Mouse (Mus musculus): ENCODE data around the gene Slc25a31.

The Slc25a31 gene

DNA sequence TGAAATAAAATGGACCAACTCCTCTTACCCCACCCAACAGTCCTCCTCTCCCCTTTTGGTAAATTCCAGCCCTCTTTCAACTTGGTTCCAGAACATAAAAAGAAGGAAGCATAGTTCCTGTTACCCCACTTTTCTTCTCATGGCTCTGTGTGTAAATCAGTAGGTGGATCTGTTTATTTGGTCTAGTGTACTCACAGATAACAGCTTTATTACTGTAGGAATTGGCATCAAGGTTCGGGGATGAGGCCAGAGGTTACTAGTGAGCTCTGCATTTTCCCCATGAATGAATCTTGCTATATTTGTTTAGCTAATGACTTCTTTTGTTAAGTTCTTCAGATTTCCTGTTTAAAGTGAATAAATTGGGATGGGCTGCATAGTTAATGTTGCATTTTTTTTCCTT lies 7.4 kb downstream of the Slc25a31 start:
- DNase-seq (ENCODE audit: extremely low read depth, low read depth, low spot score), result no peak

DNA sequence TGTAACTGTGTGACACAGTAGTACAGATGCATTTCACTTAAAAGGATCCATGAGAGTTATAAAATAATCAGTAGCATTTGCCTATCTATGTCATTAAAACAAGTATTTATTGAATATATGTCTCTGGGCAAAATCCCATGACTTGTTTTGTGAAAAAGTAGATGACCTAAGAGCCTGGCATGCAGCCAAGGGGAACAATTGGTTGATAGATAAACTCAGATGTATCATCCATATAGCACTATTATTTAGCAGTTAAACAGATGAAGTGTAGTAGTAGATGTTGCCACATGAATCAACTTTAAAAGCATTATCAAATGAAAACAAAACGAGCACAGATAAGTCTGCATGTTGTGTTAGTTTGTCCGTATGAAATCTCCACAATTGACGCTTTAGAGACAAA lies 10.4 kb downstream of the Slc25a31 start:
- DNase-seq (ENCODE audit: extremely low read depth, low read depth, low spot score), result no peak

DNA sequence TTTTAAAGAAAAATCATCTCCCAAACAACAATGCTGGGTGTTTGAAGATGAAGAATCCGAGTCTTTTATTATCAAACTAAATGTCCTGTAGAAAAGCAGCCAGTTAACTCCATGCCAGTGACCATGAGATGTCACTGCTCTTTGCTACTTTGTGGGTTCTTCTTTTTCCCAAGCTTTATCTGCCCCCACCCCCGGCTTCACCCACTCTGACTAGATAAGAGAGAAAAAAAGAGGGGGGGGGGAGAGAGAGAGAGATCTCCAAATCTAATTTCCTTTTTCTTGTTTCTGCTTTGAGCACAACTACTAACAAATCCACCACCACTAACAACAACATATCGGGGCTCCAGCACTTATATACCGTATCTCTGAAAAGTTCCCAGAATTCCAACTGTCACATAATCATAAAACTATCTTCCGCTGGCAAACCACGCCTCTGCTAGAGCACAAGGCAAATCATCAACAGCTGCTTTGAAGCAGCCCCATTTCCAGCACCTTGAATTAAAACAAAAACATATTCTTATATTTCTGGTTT lies 29.8 kb downstream of the Slc25a31 start:
- DNase-seq (ENCODE audit: extremely low read depth, low read depth, low spot score), result no peak

DNA sequence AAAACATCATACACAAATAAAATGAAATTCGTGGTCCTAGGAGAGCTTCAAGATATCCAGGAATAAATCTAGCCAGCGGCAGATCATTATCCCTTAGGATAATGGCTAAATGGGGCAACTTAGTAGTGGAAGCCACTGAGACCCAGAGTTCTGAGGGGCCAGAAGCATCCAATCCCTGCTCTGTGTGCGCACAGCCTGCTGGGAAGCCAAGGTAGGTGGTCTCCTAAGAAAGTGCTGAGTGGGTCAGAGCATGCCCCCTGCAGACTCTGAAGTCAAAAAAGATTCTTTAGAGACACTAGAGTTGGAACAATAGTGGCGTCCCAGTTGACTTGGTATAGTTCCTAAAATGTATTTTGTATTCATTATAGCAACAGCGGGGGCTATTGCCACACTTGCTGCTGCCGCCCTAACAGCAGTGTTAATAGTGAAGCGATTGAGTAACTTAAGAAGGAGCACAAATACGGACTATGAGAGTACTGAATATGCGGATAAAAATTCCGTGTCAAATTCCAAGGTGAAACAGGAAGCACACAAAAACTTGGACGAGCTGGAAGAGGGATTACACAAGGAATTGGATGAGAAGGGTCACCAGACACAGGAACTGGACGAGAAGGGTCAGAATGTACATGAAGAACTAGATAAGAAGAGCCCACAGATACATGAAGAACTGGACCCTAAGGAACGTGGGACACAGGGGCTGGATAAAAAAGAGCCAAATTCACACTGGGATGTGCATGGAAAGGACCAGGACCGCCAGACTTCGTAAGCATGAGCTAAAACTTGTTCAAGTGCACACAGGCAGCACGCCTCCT lies 35.6 kb downstream of the Slc25a31 start, which contains the start of gene Hspa4l:
Hspa4l (plus strand) TSS at position 472 of the 812 bp plus-strand sequence.
- DNase-seq (ENCODE audit: extremely low read depth, low read depth, low spot score), result no peak

DNA sequence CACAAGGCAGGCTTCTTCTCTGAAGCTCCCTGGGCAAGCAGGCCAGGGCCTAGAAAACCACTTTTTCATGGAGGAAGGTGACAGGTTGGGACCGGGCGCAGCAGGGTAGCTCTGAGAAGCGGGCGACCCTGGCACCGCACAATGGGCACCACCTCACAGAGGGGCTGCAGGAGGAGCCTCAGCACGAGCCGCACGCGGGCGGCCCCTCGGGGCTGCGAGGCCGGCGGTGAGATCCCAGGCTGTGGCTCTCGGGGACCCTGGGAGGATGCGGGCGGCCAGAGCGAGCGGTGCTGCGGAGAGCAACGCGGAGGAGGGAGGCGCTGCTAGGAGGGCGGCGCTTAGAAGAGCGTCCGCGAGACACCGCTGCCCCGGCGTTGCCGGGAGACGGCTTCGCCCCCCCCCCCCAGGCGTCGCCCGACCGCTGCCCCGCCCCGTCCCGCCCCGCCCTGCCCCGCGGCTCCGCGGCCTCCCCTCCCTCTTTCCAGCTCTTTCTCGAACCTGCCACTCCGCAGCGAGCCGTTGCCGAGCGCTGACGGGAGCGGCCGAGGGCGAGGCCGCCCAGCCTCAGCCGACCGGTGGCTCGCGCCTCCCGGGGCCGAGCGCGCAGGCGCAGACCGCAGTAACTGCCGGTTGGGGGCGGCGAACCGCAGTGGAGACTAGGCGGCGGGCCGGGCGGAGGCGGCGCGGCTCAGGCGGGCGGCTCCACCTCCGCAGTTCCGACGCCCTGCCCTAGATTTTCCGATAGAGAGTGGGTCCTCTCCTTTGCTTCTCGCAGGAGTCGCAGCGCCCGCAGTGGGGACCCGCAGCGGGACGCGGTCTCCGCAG lies 36.4 kb downstream of the Slc25a31 start:
- DNase-seq (ENCODE audit: extremely low read depth, low read depth, low spot score), result no peak

DNA sequence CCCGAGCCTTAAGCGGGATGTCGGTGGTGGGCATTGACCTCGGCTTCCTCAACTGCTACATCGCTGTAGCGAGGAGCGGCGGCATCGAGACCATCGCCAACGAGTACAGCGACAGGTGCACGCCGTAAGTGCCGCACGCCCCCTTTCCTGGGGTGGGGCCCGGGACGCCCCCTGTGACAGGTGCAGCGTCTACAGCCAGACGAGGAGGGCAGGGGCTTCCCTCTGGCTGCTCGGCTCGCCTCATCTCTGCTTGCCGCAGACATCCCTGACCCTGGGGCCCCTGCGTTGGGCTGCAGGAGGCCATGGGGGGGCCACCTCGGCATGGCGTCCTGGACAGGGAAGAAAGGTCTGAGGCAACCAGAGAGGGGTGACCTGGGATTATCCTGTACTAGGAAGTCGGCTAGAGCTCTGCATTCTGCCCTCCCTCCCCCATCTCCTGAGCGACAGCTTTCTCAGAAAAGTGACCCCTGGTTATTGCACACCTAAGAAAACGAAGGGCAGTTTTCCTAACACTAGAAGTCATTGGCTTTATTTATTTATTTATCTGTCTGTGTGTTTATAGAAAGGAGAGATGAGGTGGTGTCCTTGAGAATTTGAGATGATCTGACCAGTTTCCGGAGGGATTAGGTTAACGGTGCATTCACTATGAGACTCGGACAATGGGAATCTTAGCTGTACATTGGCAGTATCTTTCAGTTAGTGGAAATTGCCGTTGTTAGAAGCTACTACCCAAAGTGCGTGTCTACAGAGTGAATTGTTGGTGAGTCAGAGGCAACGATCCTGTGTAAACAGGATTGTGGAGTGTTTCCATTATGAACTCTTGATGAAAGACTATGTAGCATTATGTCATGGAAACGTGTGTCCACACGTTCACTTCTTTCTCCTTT lies 37.2 kb downstream of the Slc25a31 start:
- DNase-seq (ENCODE audit: extremely low read depth, low read depth, low spot score), result peak; percentile 45

DNA sequence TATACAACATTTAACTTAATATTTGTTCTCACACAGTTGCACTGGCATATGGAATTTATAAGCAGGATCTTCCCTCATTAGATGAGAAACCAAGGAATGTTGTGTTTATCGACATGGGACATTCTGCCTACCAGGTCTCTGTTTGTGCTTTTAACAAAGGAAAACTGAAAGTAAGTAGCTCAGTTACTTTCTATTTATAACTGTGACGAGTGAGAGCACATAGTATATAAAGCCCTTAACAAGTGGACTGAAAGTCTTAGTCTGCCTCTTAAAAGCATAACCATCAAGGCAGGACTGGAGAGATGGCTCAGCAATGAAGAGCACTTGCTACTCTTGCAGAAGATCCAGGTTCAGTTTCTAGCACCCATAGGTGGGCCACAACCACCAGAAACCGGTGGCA lies 52.1 kb downstream of the Slc25a31 start:
- no peak for DNase-seq (ENCODE audit: extremely low read depth, low read depth, low spot score)

DNA sequence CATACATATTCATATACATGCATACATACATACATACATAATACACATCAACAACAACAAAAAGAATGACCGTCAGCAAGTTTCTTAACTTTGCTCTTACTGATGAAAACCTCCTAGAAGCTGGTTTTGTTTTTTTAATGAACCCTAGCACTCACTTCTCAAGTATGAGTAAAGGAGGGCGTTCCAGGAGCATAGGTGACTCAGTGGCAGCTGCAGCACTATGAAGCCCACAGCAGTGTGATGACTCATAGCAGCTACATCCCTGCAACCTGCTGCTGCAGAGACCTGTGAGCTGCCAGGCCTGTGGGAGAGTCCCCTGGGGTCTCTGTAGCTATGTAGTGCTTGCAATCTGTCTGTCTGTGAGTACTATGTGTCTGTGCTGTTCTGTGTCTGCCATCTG lies 52.7 kb downstream of the Slc25a31 start:
- no peak for DNase-seq (ENCODE audit: extremely low read depth, low read depth, low spot score)
